Mouse (Mus musculus) cerebellum, adult 8-10 months (tissue): ENCODE results near the gene Amd1.

ENCODE experiments used
- DNase-seq: peaks from one replicate; pipeline ENCODE4 v3.0.0; 2022

The Amd1 gene

DNA sequence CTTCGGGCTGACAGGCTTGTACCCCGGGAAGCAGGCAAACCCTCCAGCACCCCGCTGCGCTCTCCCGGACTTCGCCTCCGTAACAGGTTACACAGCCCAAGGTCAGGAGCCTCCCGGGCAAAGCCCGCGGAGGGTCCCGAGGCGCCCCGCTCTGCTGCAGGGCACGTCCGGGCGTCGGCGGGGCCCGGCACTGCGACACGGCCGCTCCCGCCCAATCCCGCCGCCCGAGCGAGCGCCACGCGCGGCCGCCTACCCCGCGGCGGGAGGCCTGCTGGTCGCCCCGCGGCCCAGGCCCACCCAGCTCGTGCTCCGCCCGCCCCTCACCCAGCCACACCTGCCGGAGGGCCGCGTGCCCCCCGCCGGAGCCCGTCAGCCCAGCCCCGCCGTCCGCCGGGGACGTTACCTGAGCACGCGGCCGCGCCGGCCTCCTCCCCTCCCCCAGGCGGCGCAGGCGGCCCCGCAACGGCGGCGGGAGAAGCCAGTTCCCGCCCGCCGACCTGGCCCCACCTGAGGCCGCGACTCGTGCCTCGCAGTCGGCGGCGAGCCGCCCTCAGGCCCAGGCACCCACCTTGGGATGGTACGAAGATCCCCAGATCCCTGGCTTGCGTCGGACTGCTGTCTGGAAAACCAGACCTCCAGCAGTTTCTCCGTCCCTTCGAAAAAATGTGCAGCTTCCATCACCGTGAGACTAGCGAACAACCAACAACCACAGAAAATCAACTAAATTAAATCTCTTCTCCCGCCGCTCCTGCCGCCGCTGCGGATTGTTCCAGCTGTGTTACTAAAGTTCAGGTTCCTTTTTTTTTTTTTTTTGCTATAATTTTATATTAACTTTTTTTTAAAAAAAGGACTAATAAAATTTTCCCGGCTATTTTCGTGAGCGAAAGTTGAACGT, 558 bp downstream of the Amd1 start:
- peak; percentile 52 for DNase-seq

GRCm38 (mm10) chr10:40300648-40301171, 1.3 kb downstream of the Amd1 start:
- peak; percentile 63 for DNase-seq

GRCm38 (mm10) chr10:40292640-40293039, 9.3 kb downstream of the Amd1 start:
- no peak for DNase-seq

GRCm38 (mm10) chr10:40286767-40287166, 15.2 kb downstream of the Amd1 start:
- DNase-seq = no peak

DNA sequence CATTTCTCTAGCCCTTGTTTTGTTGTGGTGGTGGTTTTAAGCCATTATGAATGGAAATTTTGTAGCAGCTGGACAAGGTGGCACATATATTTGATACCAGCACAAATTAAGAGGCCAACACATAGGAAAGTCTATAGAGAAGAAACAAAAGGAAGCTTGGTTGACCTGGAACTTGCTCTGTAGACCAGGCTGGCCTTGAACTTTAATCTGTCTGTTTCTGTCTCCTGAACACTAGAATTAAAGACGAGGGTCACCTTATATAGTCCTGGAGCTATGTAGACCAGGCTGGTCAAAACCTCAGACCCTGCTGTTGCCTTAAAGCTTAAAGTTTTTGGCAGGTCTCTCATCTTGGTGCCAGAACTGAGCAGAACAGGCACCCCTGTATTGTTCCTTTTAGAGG, 16.4 kb downstream of the Amd1 start:
- no peak for DNase-seq

- no peak for DNase-seq
Observed at GRCm38 (mm10) chr10:40284997-40285396, 17.0 kb downstream of the Amd1 start.

DNA sequence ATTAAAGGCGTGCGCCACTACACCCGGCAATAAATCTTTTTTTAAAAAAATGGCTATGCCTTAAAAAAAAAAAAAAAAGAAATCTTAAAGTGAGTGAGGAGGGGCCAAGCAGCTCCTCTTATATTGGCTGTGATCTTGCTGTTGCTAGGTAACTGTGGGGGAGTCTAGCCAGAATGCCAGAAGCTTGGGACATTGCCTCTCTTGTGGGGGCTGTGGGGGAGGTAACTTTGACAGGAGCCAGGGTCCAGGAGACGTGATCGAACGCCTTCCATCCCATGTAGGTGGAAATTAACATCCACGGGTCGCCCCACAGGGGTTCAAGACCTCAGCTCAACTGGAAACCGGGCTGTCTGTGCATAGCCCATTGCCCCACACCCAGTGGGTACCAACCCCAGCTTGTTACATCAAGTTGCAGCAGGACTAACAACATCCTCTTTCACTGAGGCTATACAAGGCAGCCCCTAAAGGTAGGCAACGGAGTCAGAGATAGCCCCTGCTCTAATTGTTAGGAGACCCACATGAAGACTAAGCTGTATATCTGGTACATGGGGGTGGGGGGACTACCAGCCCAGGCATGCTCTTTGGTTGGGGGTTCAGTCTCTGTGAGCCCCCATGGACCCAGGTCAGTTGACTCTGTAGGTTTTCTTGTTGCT, 17.7 kb downstream of the Amd1 start:
- no peak for DNase-seq

- no peak for DNase-seq
Observed at GRCm38 (mm10) chr10:40283636-40284035, 18.4 kb downstream of the Amd1 start.

GRCm38 (mm10) chr10:40281565-40281964, 20.4 kb downstream of the Amd1 start:
- no peak for DNase-seq

DNA sequence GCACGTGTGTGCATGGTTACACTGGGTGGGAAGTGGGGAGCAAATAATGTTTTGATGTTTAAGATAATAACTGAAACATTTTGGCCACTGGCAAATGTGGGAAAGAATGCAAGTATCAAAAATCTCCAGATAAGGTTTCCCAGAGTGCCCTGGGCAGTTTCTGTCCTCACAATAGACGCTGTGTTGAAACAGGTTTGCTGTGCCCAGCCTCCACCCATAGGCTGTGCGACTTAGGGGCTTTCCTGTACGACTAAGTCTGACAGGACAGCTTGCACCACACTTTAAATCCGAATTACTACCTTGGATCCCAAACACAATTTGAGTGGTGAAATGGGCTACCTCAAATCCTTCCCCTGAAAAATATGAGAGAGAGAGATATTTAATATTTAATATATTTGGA, 23.7 kb downstream of the Amd1 start:
- DNase-seq = no peak

DNA sequence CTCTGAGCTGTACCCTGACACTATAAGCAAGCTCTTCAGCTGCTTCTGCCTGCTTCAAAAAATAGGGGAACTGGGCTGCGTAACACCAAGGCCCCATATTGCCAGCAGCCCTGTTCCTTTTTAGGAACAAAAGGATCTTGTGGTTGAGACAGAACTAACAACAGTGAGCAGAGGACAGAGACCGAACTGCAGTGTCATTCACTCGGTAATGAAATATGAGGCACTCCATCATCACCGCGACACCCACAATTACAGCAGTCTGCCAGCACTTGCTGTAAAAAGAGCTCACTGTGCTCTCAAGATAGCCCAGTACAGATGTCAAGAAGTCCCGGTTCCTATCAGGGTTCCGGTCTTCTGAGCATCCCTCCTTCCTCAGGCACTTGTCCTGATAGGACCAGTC, 26.0 kb downstream of the Amd1 start:
- no peak for DNase-seq

GRCm38 (mm10) chr10:40273938-40274337, 28.0 kb downstream of the Amd1 start:
- DNase-seq = no peak

DNA sequence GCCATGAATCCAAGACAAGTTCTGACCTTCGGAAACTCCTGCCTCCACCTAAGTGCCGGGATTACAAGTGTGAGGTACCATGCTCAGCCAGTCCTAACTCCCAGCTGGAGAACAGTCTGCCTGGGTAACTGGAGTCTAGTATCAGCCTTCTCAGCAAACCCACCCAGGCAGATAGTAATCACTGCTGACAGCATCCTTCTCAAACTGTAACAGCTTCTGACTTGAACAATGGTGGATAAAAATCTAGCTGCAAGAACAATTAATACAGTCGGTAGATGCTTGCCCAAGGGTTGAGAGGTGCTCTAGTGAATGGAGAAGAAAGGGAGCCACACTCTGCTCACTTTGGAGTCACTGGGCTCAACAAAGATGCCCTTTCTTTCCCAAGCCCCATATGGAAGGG, 30.8 kb downstream of the Amd1 start:
- DNase-seq = no peak

- no peak for DNase-seq
Observed at GRCm38 (mm10) chr10:40264920-40265319, 37.1 kb downstream of the Amd1 start.

- DNase-seq = no peak
Observed at GRCm38 (mm10) chr10:40263691-40264090, 38.3 kb downstream of the Amd1 start.

GRCm38 (mm10) chr10:40262200-40262599, 39.8 kb downstream of the Amd1 start:
- no peak for DNase-seq

- DNase-seq = no peak
Observed at GRCm38 (mm10) chr10:40260305-40260704, 41.7 kb downstream of the Amd1 start.

DNA sequence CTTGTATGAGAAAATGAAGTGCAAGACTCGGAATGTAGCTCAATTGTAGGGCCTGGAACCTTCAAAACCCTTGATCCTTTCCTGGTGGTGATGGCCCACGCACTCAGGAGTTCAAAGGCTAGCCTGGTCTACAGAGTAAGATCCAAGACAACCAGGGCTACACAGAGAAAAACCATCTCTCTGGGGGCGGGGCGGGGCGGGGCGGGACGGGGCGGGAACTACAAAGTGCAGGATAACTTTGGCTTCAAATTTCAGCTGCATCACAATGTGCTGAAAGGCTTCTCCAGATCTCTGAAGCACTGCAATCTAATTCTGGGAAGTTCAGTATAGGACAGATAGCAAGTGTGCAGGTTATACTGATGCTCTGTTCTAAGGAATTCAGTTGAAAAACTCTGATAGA, 42.4 kb downstream of the Amd1 start:
- no peak for DNase-seq

GRCm38 (mm10) chr10:40258976-40259375, 43.0 kb downstream of the Amd1 start:
- DNase-seq = peak; percentile 59

DNA sequence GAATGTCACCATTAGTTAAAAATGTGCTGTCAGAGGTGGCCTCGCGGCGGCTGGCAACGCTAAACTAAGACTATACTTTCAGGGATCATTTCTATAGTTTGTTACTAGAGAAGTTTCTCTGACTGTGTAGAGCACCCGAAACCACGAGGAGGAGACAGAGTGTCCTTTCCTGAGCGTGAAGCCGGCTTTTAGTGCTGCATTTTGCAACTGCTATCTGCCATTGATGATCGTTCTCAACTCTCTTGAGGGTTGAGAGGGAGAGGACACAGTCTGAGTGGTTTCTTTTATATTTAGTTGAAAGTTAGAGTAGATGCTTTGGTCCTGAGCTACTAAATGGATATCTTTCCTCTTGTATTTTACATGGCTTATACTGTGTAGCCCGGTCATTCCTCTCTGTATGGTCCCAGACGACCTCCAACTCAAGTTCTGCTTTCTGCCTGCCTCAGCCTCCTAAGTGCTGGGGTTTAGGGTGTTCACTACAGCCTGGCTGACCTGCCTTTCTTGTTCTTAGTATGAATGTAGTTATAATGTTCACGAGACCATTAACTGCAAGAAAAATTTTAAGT, 43.5 kb downstream of the Amd1 start:
- no peak for DNase-seq

DNA sequence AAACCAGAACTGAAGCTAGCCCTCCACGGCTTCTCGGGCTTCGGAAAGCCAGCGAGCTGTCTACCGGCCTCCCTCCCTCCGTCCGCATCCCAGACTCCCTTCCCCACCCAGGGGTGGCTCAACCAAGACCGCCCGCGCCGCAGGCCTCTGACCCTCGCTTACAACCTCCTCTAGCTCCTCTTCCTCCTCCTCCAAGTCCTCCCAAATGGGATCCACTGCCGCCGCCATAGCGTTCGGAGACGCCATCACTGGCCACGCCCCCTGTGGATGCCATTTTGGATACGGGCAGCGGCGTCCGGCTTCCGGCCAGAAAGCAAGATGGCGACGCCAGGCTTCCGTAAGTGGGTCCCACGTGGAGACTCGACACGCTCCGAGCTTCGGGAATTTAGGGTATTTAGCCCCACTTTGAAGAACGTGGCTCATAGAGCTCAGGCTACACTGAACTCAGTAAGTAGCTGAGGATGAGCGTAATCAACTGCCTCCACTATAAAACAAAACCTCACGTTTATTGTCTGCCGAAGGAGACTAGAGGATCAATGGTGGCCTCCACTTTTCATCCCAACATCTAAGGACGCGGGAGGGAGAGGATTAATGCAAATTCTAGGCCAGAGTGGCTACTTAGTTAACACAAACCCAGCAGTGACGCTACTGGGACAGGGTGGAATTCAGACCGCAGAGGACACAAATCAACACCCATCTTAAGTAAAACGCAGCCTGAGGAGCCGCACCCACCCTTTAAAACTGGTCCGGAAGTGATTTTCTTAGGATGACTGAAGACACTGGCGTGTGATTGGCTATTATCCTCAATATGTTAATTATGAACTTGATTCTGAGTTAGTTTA, 44.4 kb downstream of the Amd1 start, which contains the start of gene Gtf3c6:
Gtf3c6 (minus strand) TSS at position 695 of the 842 bp plus-strand sequence.
- peak; percentile 91 for DNase-seq

- DNase-seq = peak; percentile 32
Observed at GRCm38 (mm10) chr10:40256716-40257115, 45.3 kb downstream of the Amd1 start.

DNA sequence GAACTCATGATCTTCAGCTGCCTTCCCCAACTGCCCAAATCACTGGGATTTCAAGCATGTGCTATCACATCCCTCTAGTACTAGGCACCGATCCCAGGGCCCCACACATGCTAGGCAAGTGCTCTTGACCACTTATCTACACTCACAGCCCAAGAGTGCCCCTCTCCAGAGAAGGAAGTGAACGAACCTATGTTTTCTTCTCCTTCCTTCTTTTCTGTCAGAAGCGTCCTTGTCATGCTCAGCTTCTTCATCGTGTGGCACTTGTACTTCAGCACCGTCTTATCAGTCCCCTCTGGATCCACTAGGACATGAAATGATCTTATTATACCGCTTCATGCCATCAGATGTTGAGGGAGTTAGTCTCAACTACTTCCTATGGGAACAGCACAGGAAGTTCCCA, 51.0 kb downstream of the Amd1 start:
- no peak for DNase-seq
